Mouse (Mus musculus): Measurements from ENCODE around the gene Hnrnpul2.

Hnrnpul2 gene

DNA sequence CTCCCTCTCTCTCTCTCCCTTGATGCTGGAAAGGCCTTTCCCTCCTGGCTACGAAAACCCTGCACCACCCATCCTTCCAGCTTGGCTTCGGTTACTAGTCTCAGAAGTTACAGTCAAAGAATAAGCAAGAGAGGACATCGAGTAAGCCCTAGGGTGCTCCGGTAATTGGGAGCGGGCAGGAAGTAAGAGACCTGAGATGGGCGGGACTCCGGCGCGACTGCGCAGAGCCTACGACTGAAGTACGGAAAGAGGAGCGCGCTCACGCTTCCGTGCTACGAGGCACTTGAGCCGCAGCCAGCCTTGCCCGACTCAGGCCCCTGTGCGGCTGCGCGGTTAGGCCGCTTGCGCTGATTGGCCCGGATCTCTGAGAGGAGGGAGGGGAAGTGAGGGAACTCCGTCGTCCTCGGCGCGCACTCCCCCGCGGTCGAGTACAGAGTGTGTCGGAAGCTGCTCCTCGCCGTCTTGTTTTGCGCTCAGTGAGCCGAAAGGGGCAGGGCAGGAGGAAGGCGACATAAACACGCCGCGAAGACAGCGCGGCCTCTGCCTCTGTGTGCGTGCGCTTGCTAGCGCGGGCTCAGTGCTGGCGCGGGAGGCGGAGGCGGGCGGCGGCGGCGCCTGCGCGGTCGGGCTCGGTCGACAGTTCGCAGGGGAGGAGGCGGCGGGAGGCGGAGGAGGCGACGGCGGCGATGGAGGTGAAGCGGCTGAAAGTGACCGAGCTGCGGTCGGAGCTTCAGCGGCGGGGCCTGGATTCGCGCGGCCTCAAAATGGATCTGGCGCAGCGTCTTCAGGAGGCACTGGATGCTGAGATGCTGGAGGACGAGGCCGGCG is at the start of gene Hnrnpul2:
Gene Hnrnpul2 (plus strand): TSS at position 415 of the 828 bp plus-strand sequence.
- peak; percentile 94 for DNase-seq (ENCODE audit: low spot score)

DNA sequence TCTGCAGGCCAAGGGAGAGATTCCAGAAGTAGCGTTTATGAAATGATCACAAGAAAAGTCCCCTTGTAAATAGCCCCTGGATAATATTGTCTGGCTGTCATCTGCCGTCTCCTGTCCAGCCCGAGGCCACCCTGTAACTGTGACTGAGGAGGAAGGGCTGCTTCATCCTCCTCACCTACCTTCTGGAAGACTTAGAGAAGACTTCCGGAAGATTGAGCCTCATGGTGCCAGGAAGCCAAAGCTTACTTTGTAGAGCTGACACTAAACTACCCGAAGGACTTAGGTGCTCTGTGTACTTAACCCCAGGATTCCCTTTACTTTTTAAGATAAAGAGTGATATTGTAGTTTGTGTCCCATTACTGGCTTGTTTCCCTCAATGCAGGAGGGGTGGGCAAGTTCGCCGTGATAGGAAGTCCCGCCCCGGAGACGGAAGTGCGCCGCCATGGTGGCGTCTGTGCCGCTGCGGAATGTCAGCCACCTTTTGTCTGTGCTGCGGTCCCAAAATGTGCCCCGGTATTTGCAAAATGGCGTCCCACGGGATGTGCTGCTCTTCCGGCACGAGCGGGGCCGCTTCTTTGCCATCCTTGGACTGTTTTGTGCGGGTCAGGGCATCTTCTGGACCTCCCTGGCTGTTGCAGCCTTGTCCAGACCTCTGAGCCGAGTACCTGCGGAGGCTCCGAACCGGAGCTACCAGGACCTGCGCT is 49.1 kb upstream of the Hnrnpul2 start, which contains the start of gene Tmem223:
Gene Tmem223 (plus strand): TSS at position 430 of the 704 bp plus-strand sequence.
- peak; percentile 77 for DNase-seq (ENCODE audit: low spot score)

DNA sequence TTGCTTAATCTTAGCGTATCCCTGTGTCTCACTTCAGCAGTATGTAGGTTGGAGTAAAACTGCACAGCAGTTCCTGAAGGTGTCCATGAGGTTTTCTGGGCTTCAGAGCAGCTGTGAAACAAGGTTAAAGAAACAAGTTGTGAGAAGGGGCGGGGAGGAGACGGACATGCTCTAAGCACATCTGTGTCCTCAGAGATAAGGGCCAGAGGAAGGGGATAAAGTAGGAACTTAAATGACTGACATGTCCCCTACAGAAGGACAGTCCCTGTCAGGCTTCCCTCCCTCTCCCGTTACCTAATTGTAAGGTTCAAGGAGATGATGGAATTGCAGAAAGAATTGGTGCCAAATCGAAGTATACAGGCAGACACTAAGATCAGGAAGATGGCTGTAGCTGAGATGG is 46.8 kb upstream of the Hnrnpul2 start:
- DNase-seq (ENCODE audit: low spot score) = no peak

DNA sequence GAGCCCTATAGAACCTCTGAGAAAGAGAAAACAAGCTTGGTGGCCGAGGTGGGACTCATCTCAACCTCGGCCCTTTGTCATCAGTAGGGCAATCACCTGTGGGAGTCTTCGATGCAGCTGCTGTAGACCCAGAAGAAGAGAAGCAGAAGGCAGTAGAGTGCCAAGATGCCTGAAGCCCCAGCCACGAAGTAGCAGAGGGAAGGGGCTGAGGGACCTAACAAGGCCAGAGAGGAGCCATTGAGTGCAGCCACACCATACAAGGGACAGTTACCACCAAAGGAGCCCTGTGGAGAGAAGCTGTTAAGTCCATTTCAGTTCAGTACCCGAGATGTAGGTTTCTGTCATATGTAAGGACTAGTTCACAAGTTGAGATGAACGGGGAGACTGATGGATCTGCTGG is 46.4 kb upstream of the Hnrnpul2 start:
- no peak for DNase-seq (ENCODE audit: low spot score)

DNA sequence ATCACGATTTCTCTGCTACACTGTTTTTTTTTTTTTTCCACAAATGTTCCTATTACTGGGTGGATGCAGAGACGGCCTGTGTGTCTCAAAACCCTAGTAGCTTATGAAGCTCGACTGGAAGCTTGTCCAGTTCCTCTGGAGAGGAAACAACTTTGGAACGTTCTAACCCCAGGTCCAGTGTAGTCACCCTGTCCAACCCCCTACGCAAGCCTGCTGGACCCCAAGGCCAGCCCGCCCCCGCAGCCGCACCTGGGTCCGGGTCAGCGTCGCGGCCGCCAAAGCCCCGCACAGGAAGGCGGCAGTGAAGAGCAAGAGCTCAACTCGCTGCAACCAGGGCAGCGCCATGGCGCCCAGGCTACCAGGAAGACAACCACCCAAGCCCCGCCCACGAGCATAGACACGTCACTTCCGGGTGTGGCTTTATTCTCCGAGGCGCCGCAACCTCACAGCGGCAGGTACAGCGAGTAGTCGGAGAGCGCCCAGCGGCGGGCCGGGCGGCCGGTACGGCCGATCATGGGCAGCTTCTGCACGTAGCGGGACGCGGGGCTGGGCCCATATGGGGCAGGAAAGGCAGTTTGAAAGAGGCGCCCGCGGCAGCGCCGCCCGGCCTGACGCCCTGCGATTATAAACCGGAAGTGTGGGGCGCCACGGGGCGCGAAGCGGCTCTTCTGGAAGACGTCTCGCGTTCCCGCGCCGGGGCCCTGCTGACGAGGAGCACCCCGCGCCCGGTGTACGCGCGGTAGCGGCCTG is 45.5 kb upstream of the Hnrnpul2 start, which contains the start of gene Tmem179b:
Gene Tmem179b (minus strand): TSS at position 382 of the 750 bp plus-strand sequence.
- peak; percentile 98 for DNase-seq (ENCODE audit: low spot score)

DNA sequence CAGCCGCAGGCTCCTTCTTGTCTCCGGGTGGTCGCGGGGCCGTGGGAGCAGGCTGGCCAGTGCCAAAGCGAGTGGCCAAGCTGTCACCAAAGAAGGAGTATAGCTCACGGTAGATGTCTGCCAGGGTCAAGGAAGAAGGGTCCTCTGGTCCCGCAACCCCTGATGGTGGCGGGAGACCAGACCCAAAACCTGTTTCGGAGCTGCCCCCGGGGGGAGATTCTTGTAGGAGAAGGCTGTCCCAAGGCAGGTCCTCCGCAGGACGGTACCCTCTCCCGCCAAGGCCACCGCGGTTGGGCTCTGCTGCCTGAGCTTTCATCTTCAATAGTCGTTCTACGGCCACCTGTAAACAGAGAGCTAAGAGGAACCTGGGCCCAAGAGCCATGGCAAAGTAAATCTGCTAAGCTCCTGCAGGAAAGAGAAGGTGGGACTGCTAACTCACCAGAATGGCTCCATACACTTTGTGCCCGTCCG is 44.8 kb upstream of the Hnrnpul2 start:
- DNase-seq (ENCODE audit: low spot score) = peak; percentile 27

DNA sequence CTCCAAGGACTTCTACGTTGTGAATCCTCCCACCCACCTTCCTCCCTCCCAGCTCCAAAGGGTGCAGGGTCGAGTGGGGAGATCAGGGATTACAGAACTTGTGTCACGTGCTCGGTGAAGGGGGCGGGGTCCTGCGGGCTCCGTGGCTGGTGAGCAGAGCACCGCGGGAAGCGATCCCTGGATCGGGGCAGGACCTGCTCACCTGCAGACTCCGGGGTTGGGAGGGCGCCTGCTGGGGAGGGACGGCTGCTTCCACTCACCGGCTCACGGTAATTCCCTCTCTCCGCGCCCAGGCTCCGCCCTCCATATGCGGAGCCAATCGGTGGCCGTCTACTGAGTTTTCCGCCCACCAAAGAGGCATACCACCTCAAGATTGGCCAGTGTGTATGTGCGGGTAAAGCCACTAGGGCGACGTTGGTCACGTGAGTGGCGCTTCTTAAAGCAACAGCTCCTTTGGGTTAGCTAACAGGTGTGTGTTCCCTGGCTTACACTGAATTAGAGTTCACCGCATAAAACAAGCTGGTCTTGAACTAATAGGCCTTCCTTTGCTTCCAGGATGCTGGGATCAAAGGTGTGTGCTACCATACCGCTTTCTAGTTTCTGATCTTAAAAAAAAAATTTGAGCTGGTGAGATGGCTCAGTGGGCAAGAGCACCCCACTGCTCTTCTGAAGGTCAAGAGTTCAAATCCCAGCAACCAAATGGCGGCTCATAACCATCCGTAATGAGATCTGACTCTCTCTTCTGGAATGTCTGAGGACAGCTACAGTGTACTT is 33.6 kb upstream of the Hnrnpul2 start, which contains the start of gene Taf6l:
Gene Taf6l (minus strand): TSS at position 410 of the 774 bp plus-strand sequence.
- peak; percentile 76 for DNase-seq (ENCODE audit: low spot score)

DNA sequence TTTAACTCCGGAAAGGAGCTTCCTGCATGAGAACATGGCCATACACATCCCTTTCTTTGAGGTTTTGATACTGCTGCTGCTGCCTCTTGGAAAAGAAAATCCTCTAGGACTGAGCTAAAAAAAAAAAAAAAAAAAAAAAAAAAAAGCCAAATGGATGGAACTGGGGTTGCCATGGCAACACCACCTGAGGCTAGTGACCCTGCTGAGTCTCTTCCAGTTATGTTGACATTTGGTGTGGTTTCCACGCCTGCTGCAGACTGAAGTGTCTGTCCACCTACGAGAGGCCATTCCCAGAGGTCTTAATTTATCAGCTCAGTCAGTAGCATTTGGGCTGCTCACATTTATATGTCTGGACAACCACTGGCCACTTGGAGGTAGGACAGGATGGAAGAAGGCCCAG is 31.3 kb upstream of the Hnrnpul2 start:
- no peak for DNase-seq (ENCODE audit: low spot score)

DNA sequence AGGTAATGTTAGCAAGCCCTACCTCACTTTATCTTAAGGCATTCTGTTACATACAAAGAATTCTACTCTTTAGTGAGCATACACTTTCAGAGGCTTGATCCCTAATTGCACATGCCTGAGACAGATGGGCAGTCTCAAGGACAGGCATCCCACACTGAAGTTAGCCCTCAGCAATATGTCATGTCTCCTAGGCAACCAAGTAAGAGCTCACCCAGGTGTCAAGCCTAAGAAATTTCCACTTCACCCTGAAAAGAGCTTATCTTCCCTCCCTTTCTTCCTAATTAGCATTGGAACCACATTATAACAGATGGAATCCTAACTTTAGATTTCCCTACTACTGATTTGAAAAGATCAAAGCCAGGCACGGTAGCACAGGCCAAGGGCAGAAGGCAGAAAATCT is 30.6 kb upstream of the Hnrnpul2 start:
- DNase-seq (ENCODE audit: low spot score) = no peak

DNA sequence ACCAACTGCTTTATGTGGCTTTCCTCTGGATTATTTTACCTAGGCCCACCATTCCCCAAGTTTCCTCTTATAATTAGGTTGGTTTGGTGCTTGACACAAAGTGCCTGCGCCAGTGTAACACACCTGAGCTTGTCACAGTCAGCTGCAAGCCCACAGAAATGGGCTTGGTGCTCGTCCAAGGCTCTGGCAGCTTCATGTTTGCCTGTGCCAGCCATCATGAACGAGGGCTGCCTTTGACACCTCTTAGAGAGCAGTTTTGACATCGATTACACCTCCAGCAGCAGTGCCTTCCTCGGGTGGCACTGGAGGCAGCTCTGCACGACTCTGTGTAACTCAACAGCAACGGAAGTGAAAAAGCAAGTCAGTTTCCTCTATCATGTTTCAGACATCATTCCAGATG is 29.6 kb upstream of the Hnrnpul2 start:
- no peak for DNase-seq (ENCODE audit: low spot score)

DNA sequence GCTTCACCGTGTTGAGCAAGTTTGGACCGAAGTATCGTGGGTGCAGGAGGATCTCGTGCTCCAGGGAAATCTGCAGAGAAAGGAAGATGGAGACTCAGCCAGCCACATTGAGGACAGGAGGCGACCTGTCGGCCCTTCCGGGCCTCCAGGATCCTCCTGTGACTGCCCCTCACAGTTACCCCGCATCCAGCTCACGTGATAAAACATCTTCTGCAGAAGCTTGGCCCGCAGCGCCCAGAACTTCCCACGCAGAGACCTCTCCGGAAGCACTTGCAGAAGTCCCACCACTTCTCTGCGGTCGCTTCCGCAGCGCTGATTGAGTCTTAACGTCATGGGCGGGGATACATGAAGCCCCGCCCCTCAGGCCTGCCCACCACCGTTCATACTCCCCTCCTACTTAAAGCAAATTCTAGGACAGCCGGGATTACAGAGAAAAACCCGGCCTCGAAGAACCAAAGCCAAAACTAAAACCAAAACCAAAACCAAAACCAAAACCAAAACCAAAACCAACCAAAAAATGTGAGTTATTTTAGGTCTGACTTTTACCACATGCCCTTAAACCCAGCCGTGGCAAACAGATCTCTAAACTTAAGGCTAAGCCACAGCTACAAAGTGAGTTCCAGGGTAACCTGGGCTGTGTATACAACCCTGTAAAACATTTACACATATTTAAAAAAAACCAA is 21.4 kb upstream of the Hnrnpul2 start, which contains the start of gene Polr2g:
Gene Polr2g (minus strand): TSS at position 314 of the 683 bp plus-strand sequence.
- peak; percentile 85 for DNase-seq (ENCODE audit: low spot score)

DNA sequence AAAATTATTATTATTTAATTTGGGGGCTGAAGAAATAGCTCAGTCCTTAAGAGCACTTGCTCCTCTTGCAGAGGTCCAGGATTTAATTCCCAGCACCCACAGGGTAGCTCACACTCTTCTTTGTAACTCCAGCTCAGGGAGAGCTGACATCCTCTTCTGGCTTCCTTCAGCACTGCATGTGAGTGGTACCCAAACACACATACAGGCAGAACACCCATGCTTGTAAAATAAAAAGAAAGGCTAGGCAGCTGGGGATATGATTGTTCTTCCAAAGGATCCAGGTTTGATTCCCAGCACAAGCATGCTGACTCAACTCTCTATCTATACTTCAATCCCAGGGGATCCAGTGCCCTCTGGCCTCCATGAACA is 20.9 kb upstream of the Hnrnpul2 start:
- no peak for DNase-seq (ENCODE audit: low spot score)

DNA sequence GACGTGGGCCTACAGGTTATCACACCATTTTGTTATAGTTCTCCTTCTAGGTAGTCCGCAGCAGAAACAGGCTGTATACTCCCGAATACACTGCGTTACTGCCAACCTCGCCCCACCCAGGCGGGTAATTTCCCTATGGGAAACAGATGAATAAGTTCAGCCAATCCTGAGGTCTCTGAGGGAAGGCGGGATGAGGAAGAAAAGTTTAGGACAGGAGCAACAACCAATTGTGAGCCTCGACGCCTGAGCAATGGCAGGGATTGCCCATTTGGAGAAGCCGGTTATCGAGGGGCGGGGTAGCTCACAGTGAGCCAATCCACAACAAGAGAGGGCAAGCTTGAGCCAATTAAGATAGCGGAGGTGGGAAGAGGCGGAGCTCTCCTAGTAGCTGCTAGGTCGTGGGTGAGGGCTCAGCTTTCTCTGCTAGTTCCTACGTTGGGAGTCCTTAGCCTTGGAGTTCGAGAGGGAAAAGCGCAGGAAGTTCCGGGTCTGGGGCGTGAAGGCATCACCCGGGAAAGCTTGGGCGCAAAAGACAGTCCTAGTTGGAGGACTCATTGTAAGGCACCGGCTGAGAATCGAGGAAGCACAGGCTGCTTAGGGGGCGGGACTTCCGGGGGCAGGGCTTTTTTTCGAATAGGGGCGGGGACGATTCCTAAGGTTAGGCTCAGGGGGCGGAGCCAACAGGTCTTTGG is 17.5 kb upstream of the Hnrnpul2 start, which contains the start of gene Zbtb3:
Gene Zbtb3 (plus strand): TSS at position 426 of the 692 bp plus-strand sequence.
- peak; percentile 73 for DNase-seq (ENCODE audit: low spot score)

DNA sequence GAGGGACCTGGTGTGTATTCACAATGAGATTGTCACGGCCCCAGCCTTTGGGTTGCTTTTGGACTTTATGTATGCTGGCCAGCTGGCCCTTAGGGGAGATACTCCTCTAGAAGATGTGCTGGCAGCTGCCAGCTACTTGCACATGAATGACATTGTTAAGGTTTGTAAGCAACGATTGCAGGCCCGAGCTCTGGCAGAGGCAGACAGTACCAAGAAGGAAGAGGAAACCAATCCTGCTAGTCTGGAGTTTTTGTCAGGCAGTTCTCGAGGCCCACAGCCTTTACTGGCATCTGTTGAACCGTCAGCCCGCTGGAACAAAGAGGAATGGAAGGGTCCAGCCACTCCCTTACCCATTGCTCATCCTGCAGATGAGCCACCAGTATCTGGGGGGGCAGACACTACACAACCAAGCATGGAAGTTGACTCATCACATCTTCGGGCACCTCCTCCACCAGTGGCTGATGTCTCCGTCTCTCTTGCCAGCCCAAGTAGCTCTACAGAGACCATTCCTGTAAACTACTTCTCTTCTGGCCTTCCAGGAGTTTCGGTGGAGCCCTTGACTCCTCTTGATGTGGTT is 16.5 kb upstream of the Hnrnpul2 start:
- no peak for DNase-seq (ENCODE audit: low spot score)

DNA sequence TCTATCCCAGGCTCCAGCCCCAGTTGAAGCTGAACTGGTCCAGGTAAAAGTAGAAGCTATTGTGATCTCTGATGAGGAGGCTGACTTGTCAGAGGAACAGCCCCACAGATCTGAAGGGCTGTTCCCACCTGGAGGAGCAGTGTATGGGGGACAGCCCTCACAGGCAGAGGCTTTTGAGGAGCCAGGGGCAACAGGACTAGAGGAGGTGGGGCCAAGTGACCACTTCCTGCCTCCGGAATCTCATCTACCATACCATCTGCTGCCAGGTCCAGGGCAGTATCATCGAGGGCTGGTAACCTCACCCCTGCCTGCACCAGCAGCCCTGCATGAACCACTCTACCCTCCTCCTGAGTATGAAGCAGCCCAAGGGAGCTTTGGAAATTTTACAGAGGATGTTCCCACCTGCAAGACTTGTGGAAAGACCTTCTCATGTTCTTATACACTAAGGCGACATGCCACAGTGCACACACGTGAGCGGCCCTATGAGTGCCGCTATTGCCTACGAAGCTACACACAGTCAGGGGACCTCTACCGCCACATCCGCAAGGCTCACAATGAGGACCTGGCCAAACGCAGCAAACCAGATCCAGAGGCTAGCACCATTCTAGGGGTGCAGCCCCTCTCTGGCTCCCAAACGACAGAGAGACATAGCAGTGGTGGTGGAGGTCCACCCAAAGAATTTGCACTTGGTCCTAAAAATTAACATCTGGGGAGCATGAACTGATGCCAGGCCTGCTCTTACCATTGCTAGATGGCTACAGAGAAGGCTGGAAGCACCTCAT is 15.7 kb upstream of the Hnrnpul2 start:
- DNase-seq (ENCODE audit: low spot score) = no peak

DNA sequence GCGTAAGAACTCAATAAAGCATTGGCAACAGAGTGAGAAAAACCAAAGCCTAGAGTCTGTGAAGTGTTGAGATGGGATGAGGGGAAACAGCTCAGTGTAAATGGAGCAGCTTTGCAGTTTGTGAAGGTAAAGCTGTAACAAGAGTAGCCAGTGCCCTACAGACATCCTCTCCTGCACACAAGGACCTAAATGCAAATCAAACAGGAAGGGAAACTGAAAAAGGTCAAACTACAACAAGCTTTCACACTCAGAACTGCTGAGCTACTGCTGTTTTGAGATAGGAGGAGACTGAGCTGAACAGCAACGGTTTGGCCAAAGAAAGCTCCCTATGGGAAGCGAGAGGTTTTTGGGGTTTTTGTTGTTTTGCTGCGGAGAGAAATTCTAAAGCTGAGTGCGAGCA is 13.0 kb upstream of the Hnrnpul2 start:
- no peak for DNase-seq (ENCODE audit: low spot score)

DNA sequence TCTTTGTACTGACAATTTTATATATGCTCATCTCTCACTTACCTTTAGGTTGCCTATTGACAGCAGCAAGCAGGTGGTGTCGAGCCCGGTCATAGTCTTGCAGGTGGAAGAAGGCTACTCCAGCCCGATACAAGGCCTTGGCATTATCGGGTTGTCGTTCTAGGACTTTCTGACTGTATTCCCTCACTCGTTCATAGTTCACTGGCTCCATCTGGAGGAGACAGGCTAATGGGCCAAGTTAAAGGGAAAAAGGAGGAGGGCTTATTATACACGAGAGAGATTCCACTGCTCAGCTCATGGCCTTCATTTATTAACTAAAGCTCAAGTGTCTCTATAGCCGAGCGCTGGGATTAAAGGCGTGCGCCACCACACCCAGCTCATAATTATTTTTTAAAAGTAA is 4.0 kb upstream of the Hnrnpul2 start:
- DNase-seq (ENCODE audit: low spot score) = no peak

DNA sequence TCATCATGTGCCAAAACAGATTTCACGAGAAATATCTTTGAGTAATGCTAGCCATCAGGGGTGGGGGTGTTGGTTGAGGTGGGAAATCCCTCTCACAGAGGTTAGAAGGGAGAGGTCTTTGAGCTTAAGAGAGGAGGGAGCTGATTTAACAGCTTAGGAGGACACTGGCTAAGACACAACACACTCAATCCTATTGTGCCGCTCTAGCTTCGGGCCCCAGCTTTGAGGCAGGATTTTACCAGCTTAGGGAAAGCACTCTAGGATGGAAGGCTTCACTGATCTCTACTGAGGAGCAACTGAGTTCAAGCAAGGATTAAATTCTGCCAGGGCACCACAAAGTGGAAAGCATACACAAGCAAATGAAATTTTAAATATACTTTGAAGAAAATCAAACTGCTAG is 2.8 kb upstream of the Hnrnpul2 start:
- DNase-seq (ENCODE audit: low spot score) = no peak

DNA sequence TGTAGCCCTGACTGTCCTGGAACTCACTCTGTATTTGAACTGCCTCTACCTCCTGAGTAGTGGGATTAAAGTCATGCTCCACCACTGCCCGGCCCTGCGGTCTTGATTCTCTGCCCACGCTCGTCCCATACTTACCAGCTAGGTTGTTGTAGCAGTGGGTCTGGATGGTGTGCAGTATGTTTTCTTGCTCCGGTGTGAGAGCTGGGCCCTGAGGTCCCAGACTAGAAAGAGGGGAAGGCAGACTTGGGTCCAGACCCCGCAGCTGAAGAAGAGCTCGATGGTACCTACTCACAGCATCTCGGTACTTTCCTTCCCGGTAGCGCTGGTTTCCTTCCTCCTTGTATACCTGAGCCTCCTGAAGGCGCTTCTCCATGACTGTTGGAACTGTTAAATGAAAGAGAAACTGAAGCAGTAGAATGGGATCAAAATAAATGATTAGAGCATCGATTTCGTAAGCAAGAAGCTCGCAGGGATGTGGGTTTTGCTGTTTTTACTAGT is 1.5 kb upstream of the Hnrnpul2 start:
- no peak for DNase-seq (ENCODE audit: low spot score)

Measured in urinary bladder, postnatal 25 days (tissue).